Mouse (Mus musculus) forebrain, embryonic 15.5 days (tissue): Measurements from ENCODE around the gene Kctd18. TPM values are rescaled to one million over a fixed set of nuclear protein-coding genes. Genes with fewer than 3 reads are reported as not detected.
"Not testable (repeated sequence)": the region's sequence is repeated elsewhere in the genome, so short reads cannot be mapped to it uniquely, and the experiment has no call there.

Experiments
- ATAC-seq: fragments of 200-750 bp; cut with Nextera tagmentation; replicated peaks from 2 replicates; pipeline ENCODE4 v1.8.0; 2017; ENCODE audit warnings: mild to moderate bottlenecking, moderate TSS enrichment, moderate library complexity
- H3K27ac ChIP-seq: fragments of 300-500 bp; sonication (generic); replicated peaks from 2 replicates; pipeline ENCODE4 v1.5.1; 2015; ENCODE audit warnings: mild to moderate bottlenecking, inconsistent platforms
- H3K27me3 ChIP-seq: fragments of 300-500 bp; sonication (generic); 2 replicates; pipeline ENCODE4 v1.6.1; 2015; ENCODE audit warnings: inconsistent platforms
- H3K36me3 ChIP-seq: fragments of 300-500 bp; sonication (generic); 2 replicates; pipeline ENCODE4 v1.6.1; 2015; ENCODE audit warnings: mild to moderate bottlenecking, inconsistent platforms
- H3K4me1 ChIP-seq: fragments of 300-500 bp; sonication (generic); 2 replicates; pipeline ENCODE4 v1.6.1; 2015; ENCODE audit warnings: inconsistent platforms
- H3K4me2 ChIP-seq: fragments of 300-500 bp; sonication (generic); replicated peaks from 2 replicates; pipeline ENCODE4 v1.6.1; 2015; ENCODE audit warnings: mild to moderate bottlenecking, inconsistent platforms
- H3K4me3 ChIP-seq: fragments of 300-500 bp; sonication (generic); 2 replicates; pipeline ENCODE4 v1.5.1; 2015; ENCODE audit warnings: mild to moderate bottlenecking, inconsistent platforms
- H3K9ac ChIP-seq: fragments of 300-500 bp; sonication (generic); replicated peaks from 2 replicates; pipeline ENCODE4 v1.6.1; 2015; ENCODE audit warnings: mild to moderate bottlenecking, inconsistent platforms
- H3K9me3 ChIP-seq: fragments of 300-500 bp; sonication (generic); 2 replicates; pipeline ENCODE4 v1.6.1; 2016; ENCODE audit warnings: inconsistent platforms
- WGBS: fragments of 180-500 bp; shearing (Covaris S2); methylation state at CpG from one replicate; pipeline ENCODE4 v1.1.7; 2015; ENCODE audit warnings: mixed read lengths; 5-methylcytosine and 5-hydroxymethylcytosine counted together
- polyA plus RNA-seq: library from polyadenylated mRNA; unstranded; fragments of >200 nt; fragmentation: Nextera tagmentation; extraction: Ambion mirVana; gene quantifications from 2 replicates; pipeline ENCODE4 v1.2.1, GENCODE M21; 2015

Kctd18 gene
- 30.0 and 30.7 TPM in 2 replicates for polyA plus RNA-seq

- no peak for ATAC-seq
- Histone ChIP-seq H3K4me1 (no peaks in the 10 kb centered on the region), H3K9ac (no peak within 1 kb of the TSS), H3K4me2 (no peak within 1 kb of the TSS), H3K4me3 (no peak within 1 kb of the TSS), H3K27ac (no peak within 1 kb of the TSS), H3K27me3 (no peaks in the 10 kb centered on the region), H3K9me3 (no peaks in the 10 kb centered on the region), H3K36me3 (peaks cover 19% of the 10 kb centered on the region)
- WGBS: 96% methylated on average over 7 of the region's 7 CpGs
Measured at GRCm38 (mm10) chr1:58018856-58019255, at the start of gene Kctd18. Gene Kctd18, minus strand, starts transcription at chr1:58018956.

- H3K9ac ChIP-seq: no peak overlapping the region
- no peak overlapping the region for H3K4me3 ChIP-seq
- H3K27ac ChIP-seq: no peak overlapping the region
- ATAC-seq: no peak
- H3K27me3 ChIP-seq: no peaks in the 10 kb centered on the region
- no peaks in the 10 kb centered on the region for H3K9me3 ChIP-seq
- no peak overlapping the region for H3K4me2 ChIP-seq
- WGBS: 63% methylated on average over 3 of the region's 3 CpGs
- no peaks in the 10 kb centered on the region for H3K4me1 ChIP-seq
- H3K36me3 ChIP-seq: no peaks in the 10 kb centered on the region
Measured at GRCm38 (mm10) chr1:58065606-58066005, 46.9 kb upstream of the Kctd18 start.

- Histone ChIP-seq H3K4me1 (no peaks in the 10 kb centered on the region), H3K27ac (no peak overlapping the region), H3K4me2 (no peak overlapping the region), H3K4me3 (no peak overlapping the region), H3K9me3 (no peaks in the 10 kb centered on the region), H3K27me3 (no peaks in the 10 kb centered on the region), H3K9ac (no peak overlapping the region), H3K36me3 (no peaks in the 10 kb centered on the region)
- 94% methylated on average over 5 of the region's 5 CpGs for WGBS
- ATAC-seq: no peak
Measured at GRCm38 (mm10) chr1:58065151-58065550, 46.4 kb upstream of the Kctd18 start.

DNA sequence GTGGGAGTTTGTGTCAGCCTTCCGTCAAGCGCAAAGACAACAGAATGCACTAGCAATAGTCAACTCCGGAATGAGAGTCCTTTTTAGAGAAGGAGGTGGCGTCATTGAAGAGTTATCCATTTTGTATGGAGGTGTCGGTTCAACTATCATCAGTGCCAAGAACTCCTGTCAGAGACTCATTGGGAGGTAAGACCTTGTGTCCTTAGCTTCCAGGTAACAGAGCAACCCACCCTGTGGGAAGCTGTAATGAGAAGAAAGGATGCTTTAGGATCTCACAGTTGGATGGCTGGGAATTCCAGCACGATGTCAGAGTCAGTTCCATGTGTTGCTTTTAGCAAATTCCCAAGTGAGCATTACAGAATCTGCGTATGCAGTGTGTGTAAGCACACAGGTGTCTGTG is 43.4 kb upstream of the Kctd18 start:
- Histone ChIP-seq H3K9me3 (no peaks in the 10 kb centered on the region), H3K4me2 (no peak overlapping the region), H3K27me3 (no peaks in the 10 kb centered on the region), H3K4me1 (no peaks in the 10 kb centered on the region), H3K27ac (no peak overlapping the region), H3K9ac (no peak overlapping the region), H3K36me3 (no peaks in the 10 kb centered on the region), H3K4me3 (no peak overlapping the region)
- WGBS: 86% methylated on average over 7 of the region's 7 CpGs
- ATAC-seq: no peak

- 96% methylated on average over 4 of the region's 4 CpGs for WGBS
- 0 out of 2 replicates have a peak, but pooled peaks cover 7% of the 10 kb centered on the region for H3K4me1 ChIP-seq
- H3K27me3 ChIP-seq: no peaks in the 10 kb centered on the region
- no peak overlapping the region for H3K9ac ChIP-seq
- H3K36me3 ChIP-seq: no peaks in the 10 kb centered on the region
- no peak overlapping the region for H3K27ac ChIP-seq
- no peaks in the 10 kb centered on the region for H3K9me3 ChIP-seq
- H3K4me3 ChIP-seq: no peak overlapping the region
- ATAC-seq: no peak
- H3K4me2 ChIP-seq: no peak overlapping the region
Measured at GRCm38 (mm10) chr1:58058846-58059245, 40.1 kb upstream of the Kctd18 start.

GRCm38 (mm10) chr1:58056939-58057338 is 38.2 kb upstream of the Kctd18 start:
- H3K4me3 ChIP-seq: no peak overlapping the region
- H3K27ac ChIP-seq: no peak overlapping the region
- no peaks in the 10 kb centered on the region for H3K27me3 ChIP-seq
- 72% methylated on average over 11 of the region's 11 CpGs for WGBS
- no peak overlapping the region for H3K4me2 ChIP-seq
- H3K9me3 ChIP-seq: no peaks in the 10 kb centered on the region
- H3K36me3 ChIP-seq: no peaks in the 10 kb centered on the region
- H3K4me1 ChIP-seq: 0 out of 2 replicates have a peak, but pooled peaks cover 7% of the 10 kb centered on the region
- no peak overlapping the region for H3K9ac ChIP-seq
- peak; percentile 43 for ATAC-seq

DNA sequence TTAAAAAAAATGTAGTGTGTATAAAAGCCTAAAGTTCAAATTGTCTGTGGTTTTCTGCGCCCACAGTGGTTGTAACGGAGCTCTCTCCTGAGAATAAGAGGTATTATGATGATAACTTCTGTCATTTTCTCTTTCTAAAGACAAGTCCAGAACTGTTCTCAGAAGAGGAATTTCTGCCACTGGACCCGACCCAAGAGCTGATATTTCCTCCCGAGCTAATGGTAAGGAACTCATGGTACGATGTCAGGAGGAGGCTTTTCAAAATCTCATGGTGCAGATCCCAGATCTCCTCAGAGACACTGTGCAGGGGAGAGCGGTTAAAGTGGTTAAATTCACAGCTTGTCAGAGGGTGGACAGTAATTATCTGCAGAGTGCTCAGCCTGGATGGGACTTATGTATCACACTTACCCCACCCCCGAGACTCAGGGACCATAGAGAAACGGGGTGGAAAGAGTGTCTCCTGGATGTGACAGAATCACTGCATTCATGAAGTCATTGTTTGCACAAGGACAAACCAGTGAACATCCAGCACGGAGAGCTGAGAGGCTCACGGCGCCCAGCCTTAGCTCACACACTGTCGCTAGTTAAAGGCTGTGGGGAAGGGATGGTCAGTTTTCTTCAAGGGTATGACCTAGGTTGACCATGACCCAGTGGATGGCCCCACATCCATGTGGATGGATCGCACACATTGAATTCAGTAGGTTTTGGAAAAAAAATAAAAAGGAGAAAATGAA is 37.5 kb upstream of the Kctd18 start:
- ATAC-seq: no peak
- WGBS: 83% methylated on average over 13 of the region's 13 CpGs
- no peak overlapping the region for H3K4me2 ChIP-seq
- H3K9ac ChIP-seq: no peak overlapping the region
- no peaks in the 10 kb centered on the region for H3K9me3 ChIP-seq
- no peaks in the 10 kb centered on the region for H3K27me3 ChIP-seq
- no peak overlapping the region for H3K27ac ChIP-seq
- H3K4me3 ChIP-seq: no peak overlapping the region
- 0 out of 2 replicates have a peak, but pooled peaks cover 7% of the 10 kb centered on the region for H3K4me1 ChIP-seq
- H3K36me3 ChIP-seq: no peaks in the 10 kb centered on the region

DNA sequence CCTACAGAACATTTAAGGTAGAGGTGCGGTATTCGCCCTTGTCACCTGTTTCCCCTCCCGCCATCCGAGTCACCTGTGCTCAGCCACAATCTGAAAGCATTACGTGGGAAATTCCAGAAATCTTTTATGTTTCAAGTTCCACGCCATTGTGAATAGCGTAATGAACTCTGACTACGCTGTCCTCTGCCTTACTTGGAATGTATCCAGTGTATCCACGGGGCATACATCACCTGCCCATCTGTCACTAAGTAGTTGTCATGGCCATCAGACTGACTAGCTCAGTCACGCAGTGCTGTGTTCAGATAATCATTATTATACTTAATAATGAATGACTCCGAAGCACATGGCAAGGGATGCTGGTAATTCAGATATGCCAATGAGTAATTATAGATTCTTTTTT is 36.8 kb upstream of the Kctd18 start:
- Histone ChIP-seq H3K9ac (no peak overlapping the region), H3K27me3 (no peaks in the 10 kb centered on the region), H3K4me2 (no peak overlapping the region), H3K27ac (no peak overlapping the region), H3K36me3 (no peaks in the 10 kb centered on the region), H3K4me3 (no peak overlapping the region), H3K9me3 (no peaks in the 10 kb centered on the region), H3K4me1 (0 out of 2 replicates have a peak, but pooled peaks cover 7% of the 10 kb centered on the region)
- 77% methylated on average over 11 of the region's 11 CpGs for WGBS
- no peak for ATAC-seq

DNA sequence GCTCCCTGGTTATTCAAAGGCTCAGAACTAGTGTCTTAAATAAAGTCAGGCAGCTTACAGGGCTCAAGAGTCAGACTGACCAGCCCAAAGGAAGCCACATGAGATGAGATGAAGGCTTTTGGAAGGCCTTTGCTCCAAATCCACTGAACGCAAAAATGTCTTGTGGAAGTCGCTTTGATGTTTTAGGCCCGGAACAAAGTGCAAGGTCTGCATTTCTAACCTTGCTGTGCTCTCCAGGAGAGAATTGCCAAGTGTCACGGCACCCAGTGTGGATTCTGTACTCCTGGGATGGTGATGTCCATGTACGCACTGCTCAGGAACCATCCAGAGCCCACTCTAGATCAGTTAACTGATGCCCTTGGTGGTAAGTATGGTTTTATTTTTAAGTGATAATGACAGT is 30.4 kb upstream of the Kctd18 start:
- peaks cover 13% of the 10 kb centered on the region for H3K4me1 ChIP-seq
- no peaks in the 10 kb centered on the region for H3K9me3 ChIP-seq
- H3K9ac ChIP-seq: no peak overlapping the region
- H3K4me2 ChIP-seq: no peak overlapping the region
- no peak for ATAC-seq
- H3K4me3 ChIP-seq: no peak overlapping the region
- H3K27ac ChIP-seq: no peak overlapping the region
- no peaks in the 10 kb centered on the region for H3K27me3 ChIP-seq
- no peaks in the 10 kb centered on the region for H3K36me3 ChIP-seq
- WGBS: 89% methylated on average over 5 of the region's 5 CpGs

- peak; percentile 65 for ATAC-seq
- WGBS: 13% methylated on average over 3 of the region's 3 CpGs
- Histone ChIP-seq H3K9ac (no peak overlapping the region), H3K9me3 (no peaks in the 10 kb centered on the region), H3K4me2 (no peak overlapping the region), H3K4me1 (peaks cover 13% of the 10 kb centered on the region), H3K27me3 (no peaks in the 10 kb centered on the region), H3K27ac (peak overlapping the region; percentile 61), H3K4me3 (no peak overlapping the region), H3K36me3 (no peaks in the 10 kb centered on the region)
Measured at GRCm38 (mm10) chr1:58046721-58047290, 28.1 kb upstream of the Kctd18 start.

DNA sequence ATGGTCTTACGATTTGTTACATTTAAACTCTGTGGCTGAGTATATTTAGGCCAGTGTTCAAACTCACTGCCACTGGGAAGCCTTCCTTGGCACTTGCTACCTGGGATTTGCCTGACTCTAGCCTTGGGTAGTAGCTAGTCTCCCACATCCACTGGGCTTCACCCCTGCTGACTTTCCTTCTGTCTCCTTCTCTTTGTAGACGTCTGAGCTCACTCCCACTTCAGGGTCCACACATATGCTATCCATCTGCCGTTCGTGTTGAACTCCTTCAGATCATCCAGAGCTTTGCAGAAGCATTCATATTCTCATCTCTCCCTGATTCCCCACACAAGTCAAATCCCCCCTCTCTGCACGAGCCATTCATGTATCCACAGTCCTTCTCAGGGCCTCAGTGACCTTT is 26.8 kb upstream of the Kctd18 start:
- WGBS: 68% methylated on average over 5 of the region's 5 CpGs
- ATAC-seq: no peak
- no peaks in the 10 kb centered on the region for H3K27me3 ChIP-seq
- H3K4me2 ChIP-seq: no peak overlapping the region
- no peak overlapping the region for H3K9ac ChIP-seq
- H3K9me3 ChIP-seq: no peaks in the 10 kb centered on the region
- H3K36me3 ChIP-seq: no peaks in the 10 kb centered on the region
- H3K4me3 ChIP-seq: no peak overlapping the region
- peaks cover 13% of the 10 kb centered on the region for H3K4me1 ChIP-seq
- no peak overlapping the region for H3K27ac ChIP-seq

GRCm38 (mm10) chr1:58045076-58045475 is 26.3 kb upstream of the Kctd18 start:
- Histone ChIP-seq H3K4me2 (no peak overlapping the region), H3K27ac (no peak overlapping the region), H3K9ac (no peak overlapping the region), H3K4me3 (no peak overlapping the region), H3K9me3 (no peaks in the 10 kb centered on the region), H3K27me3 (no peaks in the 10 kb centered on the region), H3K4me1 (peaks cover 13% of the 10 kb centered on the region), H3K36me3 (no peaks in the 10 kb centered on the region)
- ATAC-seq: no peak
- 72% methylated on average over 3 of the region's 3 CpGs for WGBS

DNA sequence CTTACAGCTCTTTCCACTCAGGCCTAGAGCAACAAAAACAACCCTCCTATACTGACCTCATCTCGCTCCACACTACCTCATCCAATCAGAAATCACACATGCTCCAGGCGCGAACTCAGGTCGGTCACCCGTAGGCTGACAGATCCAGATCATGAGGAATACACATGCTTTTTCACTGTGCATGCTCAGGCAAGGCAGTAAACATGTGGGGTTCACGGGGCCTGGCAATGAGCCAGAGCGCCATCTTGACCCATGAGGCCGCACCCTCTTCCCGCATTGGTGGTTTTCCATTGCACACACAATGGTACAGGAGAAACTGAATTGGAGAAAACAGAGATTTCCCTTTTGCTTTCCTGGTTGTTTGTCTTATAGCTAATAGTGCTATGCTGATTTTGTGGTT is 18.6 kb upstream of the Kctd18 start:
- not testable (repeated sequence) for H3K9ac ChIP-seq, H3K27ac ChIP-seq, H3K9me3 ChIP-seq, H3K27me3 ChIP-seq, H3K4me2 ChIP-seq, H3K36me3 ChIP-seq, H3K4me1 ChIP-seq, ATAC-seq, H3K4me3 ChIP-seq
- 90% methylated on average over 9 of the region's 9 CpGs for WGBS
